30 mouse cellular contexts compared by ENCODE assay signal in the genomic region with DNA sequence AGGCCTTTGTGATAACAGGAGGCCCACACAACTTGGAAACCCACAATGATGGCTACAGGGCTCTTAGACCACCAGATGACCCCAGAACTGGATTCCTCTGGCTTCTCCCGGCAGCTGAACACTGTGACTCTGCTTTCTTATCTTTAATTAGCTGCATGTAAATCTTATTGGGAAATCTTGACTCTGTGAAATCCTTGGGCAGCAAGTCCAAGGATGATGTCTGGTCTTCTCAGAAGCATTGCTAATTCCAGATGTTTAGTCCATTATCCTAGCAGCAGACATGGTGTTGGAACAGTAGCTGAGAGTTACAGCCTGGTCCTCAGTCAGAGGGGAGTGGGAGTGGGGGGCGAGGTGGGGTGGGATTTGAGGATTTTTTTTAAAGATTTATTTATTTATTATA. TPM values are rescaled to one million over a fixed set of nuclear protein-coding genes. Genes with fewer than 3 reads are reported as not detected.
"Had no signal": no experiment of that assay in that cellular context is flagged by ENCODE, and none has a peak within 500 bp of the region (broad histone marks: within the 10 kb centered on the region; RNA-seq: fewer than 3 reads in every experiment).

No protein-coding gene starts in this region.

- H3K9ac ChIP-seq: heart, embryonic 13.5 days; heart, embryonic 15.5 days; hindbrain, embryonic 13.5 days; hindbrain, embryonic 15.5 days; kidney, embryonic 15.5 days; limb, embryonic 13.5 days; limb, embryonic 15.5 days had no signal

- H3K36me3 ChIP-seq: heart, embryonic 13.5 days; heart, embryonic 15.5 days; hindbrain, embryonic 13.5 days; hindbrain, embryonic 15.5 days; kidney, embryonic 15.5 days; limb, embryonic 13.5 days; limb, embryonic 15.5 days had no signal

- H3K27ac ChIP-seq: heart, adult 2 months; heart, embryonic 13.5 days; heart, embryonic 15.5 days; hindbrain, embryonic 13.5 days; hindbrain, embryonic 15.5 days; hindbrain, postnatal 0 days; kidney, embryonic 15.5 days; kidney, postnatal 0 days; limb, embryonic 13.5 days; limb, embryonic 15.5 days had no signal

- DNase-seq: gastrocnemius, postnatal 14 days; gastrocnemius, postnatal 36 days; heart, adult 11 months; heart, adult 2 months; heart, postnatal 14 days; heart, postnatal 36 days; kidney, adult 11 months; kidney, adult 2 months; kidney, adult 9 months; kidney, postnatal 14 days; kidney, postnatal 36 days; layer of hippocampus, adult 9-11 months; layer of hippocampus, postnatal 36 days; left cerebral cortex, postnatal 4 days had no signal

- H3K4me3 ChIP-seq: heart, adult 2 months; heart, embryonic 13.5 days; heart, embryonic 15.5 days; hindbrain, embryonic 13.5 days; hindbrain, embryonic 15.5 days; kidney, embryonic 15.5 days; limb, embryonic 13.5 days; limb, embryonic 15.5 days had no signal

- H3K9me3 ChIP-seq: heart, embryonic 13.5 days; heart, embryonic 15.5 days; hindbrain, embryonic 13.5 days; hindbrain, embryonic 15.5 days; kidney, embryonic 15.5 days; limb, embryonic 13.5 days; limb, embryonic 15.5 days had no signal

- H3K27me3 ChIP-seq: heart, embryonic 13.5 days; heart, embryonic 15.5 days; hindbrain, embryonic 13.5 days; hindbrain, embryonic 15.5 days; kidney, embryonic 15.5 days; limb, embryonic 13.5 days; limb, embryonic 15.5 days had no signal

- ATAC-seq: hindbrain, postnatal 0 days; intestine, embryonic 16.5 days had no signal

- H3K4me1 ChIP-seq: heart, embryonic 15.5 days; hindbrain, embryonic 13.5 days; hindbrain, embryonic 15.5 days; kidney, embryonic 15.5 days; limb, embryonic 13.5 days; limb, embryonic 15.5 days had no signal

- H3K4me2 ChIP-seq: heart, embryonic 11.5 days; heart, embryonic 13.5 days; heart, embryonic 15.5 days; hindbrain, embryonic 13.5 days; hindbrain, embryonic 15.5 days; kidney, embryonic 15.5 days; limb, embryonic 13.5 days; limb, embryonic 15.5 days had no signal

RNA-seq across cellular contexts. Expression of a gene that starts 9.4 kb away (rescaled TPM):
- polyA plus RNA-seq: heart, adult 2 months; heart, embryonic 11.5 days; heart, embryonic 13.5 days; heart, embryonic 15.5 days; heart, postnatal 0 days; hindbrain, embryonic 11.5 days; hindbrain, embryonic 13.5 days; intestine, embryonic 16.5 days; limb, embryonic 11.5 days; limb, embryonic 13.5 days; limb, embryonic 15.5 days had no signal

RNA-seq across cellular contexts. Expression of a gene that starts 10.5 kb away (rescaled TPM):
- polyA plus RNA-seq: large intestine, adult 2 months had no signal

RNA-seq across cellular contexts. Expression of a gene that starts 12.8 kb away (rescaled TPM):
- polyA plus RNA-seq: heart, embryonic 11.5 days; heart, embryonic 13.5 days; heart, embryonic 15.5 days; heart, postnatal 0 days; hindbrain, embryonic 11.5 days; hindbrain, embryonic 13.5 days; hindbrain, embryonic 15.5 days; hindbrain, postnatal 0 days; intestine, embryonic 14.5 days; intestine, embryonic 16.5 days; kidney, adult 2 months; kidney, embryonic 15.5 days; kidney, postnatal 0 days; large intestine, adult 2 months; limb, embryonic 11.5 days; limb, embryonic 13.5 days; limb, embryonic 15.5 days had no signal
